Mouse (Mus musculus): ENCODE measurements at regions not wholly inside any gene's neighbourhood (a gene's known extent, or its start where the extent isn't known, plus 50 kb on each side); places are given as distances from the start of the nearest gene placed in this dataset.

DNA sequence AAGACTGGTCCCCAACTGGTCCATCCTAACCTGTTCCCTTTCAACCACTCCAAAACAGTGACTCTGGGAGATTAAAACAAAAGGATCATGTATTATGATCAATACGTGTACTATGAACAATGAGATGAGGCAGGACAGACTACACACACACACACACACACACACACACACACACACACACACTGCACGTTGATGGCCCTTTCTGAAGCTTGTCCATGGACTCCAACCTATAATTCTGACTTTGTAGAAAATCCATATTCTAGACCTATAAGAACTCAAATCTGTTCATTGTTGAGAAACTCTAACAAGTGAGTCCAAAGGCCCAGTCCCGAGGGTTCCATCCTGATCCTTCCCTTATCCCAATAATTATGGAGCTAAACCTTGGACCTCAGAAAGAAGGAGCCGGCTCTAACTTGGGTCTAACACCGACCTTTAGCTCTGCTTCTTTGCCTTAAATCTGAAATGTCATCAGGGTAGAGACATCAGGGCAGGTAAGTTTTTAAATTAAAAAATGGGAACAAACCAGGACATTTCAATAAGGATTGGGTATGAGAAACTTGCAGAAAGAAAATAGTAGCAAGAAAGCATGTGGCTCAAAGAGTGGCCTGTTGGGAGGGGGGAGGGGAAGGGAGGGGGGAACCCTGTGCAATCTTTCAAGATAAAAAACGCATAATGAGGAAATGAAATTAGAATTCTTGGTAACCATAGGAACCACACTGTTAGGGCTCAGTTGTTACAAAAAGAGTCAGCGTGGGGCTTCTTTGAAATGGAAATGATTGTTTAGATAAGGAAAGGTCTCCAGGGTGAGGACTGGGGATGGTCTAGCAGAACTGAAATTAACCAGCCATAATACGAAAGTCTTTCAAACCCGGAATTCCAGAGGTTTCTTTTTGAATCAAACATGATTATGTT lies 187.9 kb downstream of the Dusp6 start:
- TF ChIP-seq TAL1 (IDR thresholded peaks at IDR 0.05; ENCODE audit: low read length) (no peak), GATA1 (IDR thresholded peaks at IDR 0.05; ENCODE audit: low read length) (no peak)
